Mouse (Mus musculus) intestine, embryonic 16.5 days (tissue): Measurements from ENCODE around the gene Atg7. TPM values are rescaled to one million over a fixed set of nuclear protein-coding genes. Genes with fewer than 3 reads are reported as not detected.
A peak's percentile ranks its signal among the peaks of the same experiment; 100 is the strongest.

Source experiments
- ATAC-seq: fragments of 200-750 bp; cut with Nextera tagmentation; 2 replicates; pipeline ENCODE4 v1.8.0; 2017; ENCODE audit warnings: moderate TSS enrichment, moderate library complexity
- H3K27ac ChIP-seq: fragments of 300-500 bp; sonication (generic); 2 replicates; pipeline ENCODE4 v1.5.1; 2014; ENCODE audit warnings: mild to moderate bottlenecking, low read length
- H3K27me3 ChIP-seq: fragments of 300-500 bp; sonication (generic); replicated peaks from 2 replicates; pipeline ENCODE4 v1.6.1; 2014; ENCODE audit warnings: low read length, control low read depth, mixed read lengths; ENCODE audit not compliant: control insufficient read depth, insufficient read depth
- H3K36me3 ChIP-seq: fragments of 300-500 bp; sonication (generic); 2 replicates; pipeline ENCODE4 v1.6.1; 2014; ENCODE audit warnings: low read length, control low read depth; ENCODE audit not compliant: control insufficient read depth, insufficient read depth
- H3K4me1 ChIP-seq: fragments of 300-500 bp; sonication (generic); 2 replicates; pipeline ENCODE4 v1.6.1; 2014; ENCODE audit warnings: low read length, control low read depth, mixed read lengths; ENCODE audit not compliant: control insufficient read depth, insufficient read depth
- H3K4me2 ChIP-seq: fragments of 300-500 bp; sonication (generic); 2 replicates; pipeline ENCODE4 v1.6.1; 2014; ENCODE audit warnings: low read depth, low read length, control low read depth
- H3K4me3 ChIP-seq: fragments of 300-500 bp; sonication (generic); 2 replicates; pipeline ENCODE4 v1.5.1; 2014; ENCODE audit warnings: mild to moderate bottlenecking, low read length
- H3K9ac ChIP-seq: fragments of 300-500 bp; sonication (generic); 2 replicates; pipeline ENCODE4 v1.6.1; 2014; ENCODE audit warnings: low read depth, low read length
- H3K9me3 ChIP-seq: fragments of 300-500 bp; sonication (generic); 2 replicates; pipeline ENCODE4 v1.6.1; 2016; ENCODE audit warnings: low read length, control low read depth; ENCODE audit not compliant: control insufficient read depth
- WGBS: fragments of 180-500 bp; shearing (Covaris S2); extraction: QIAGEN DNeasy Blood & Tissue Kit; methylation state at CpG from one replicate; pipeline ENCODE4 v1.1.7; 2014; 5-methylcytosine and 5-hydroxymethylcytosine counted together
- polyA plus RNA-seq: library from polyadenylated mRNA; unstranded; fragments of >200 nt; fragmentation: Nextera tagmentation; extraction: Ambion mirVana; gene quantifications from 2 replicates; pipeline ENCODE4 v1.2.1, GENCODE M21; 2015

Atg7 gene
- polyA plus RNA-seq, 1 experiment from 2014 or later, result 25.5 TPM

DNA sequence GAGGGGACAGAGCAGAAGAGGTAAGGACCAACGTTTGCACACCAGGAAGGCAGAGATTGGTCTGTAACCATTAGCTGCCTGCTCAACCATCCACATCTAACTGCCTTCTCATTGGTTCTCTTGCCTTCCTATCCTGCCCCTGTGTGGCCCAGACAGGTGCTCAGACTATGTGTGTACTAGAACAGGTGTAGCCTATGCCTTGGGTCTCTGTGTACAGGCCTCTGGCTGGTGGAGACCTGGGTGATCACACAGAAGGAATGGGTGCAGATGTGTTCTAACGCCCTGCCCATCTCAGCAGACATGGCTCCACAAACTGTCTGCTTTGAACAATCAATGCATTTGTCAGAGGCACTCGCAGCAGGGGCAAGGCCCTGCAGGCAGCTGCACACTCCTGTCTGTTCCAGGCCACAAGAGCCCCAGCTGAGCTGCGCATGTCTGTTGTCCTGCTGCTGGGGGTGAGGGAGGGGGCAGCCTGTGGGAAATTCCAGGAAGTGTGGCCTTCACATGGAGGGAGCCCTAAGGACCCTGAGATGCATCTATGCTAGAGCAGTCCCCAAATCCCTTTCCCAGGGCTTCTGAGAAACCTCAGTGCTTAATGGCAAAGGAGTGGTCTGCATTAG, 203.4 kb downstream of the Atg7 start:
- no peak overlapping the region for H3K27ac ChIP-seq
- no peaks in the 10 kb centered on the region for H3K9me3 ChIP-seq
- H3K4me2 ChIP-seq, result no peak overlapping the region
- ATAC-seq, result 0 out of 2 replicates have a peak, but pooled peaks have one; percentile 31
- H3K4me1 ChIP-seq, result peaks cover 9% of the 10 kb centered on the region; the same call in 1 of the 2 replicates
- H3K4me3 ChIP-seq, result no peak overlapping the region
- no peak overlapping the region for H3K9ac ChIP-seq
- 38% methylated on average over 4 of the region's 4 CpGs for WGBS
- no peaks in the 10 kb centered on the region for H3K27me3 ChIP-seq
- no peaks in the 10 kb centered on the region for H3K36me3 ChIP-seq

DNA sequence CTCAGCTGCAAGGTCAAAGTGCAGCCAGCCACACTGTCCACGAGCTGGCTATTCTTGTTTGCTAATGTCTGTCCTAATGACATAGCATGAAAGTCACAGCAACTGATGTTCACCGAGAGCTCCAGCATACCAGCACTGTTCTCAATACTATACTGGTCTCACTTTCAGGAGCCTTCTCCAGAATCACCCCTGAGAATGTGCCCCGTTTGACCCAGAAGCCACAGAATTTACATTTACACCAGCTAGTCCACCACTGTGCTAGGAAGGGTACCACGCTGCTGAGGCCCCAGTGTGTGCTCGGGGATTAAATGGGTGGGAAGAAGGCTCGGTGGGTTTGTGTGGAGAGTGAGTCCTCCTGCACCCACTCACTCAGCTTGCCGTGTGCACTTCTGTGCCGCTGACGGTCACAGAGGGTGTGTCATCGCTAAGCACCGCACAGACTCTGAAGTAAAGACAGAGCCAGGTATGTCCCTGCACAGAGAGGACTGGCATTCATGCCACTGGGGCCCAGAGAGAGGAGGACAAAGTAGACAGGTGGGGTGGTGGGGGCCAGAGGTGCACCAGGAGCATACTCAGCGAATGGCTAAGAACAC, 204.8 kb downstream of the Atg7 start:
- no peak; the same call in 1 of the 2 replicates for ATAC-seq
- no peak overlapping the region for H3K4me3 ChIP-seq
- no peak overlapping the region for H3K27ac ChIP-seq
- WGBS, result 70% methylated on average over 12 of the region's 12 CpGs
- H3K27me3 ChIP-seq, result no peaks in the 10 kb centered on the region
- H3K4me1 ChIP-seq, result peaks cover 4% of the 10 kb centered on the region; the same call in 1 of the 2 replicates
- no peak overlapping the region for H3K4me2 ChIP-seq
- H3K36me3 ChIP-seq, result no peaks in the 10 kb centered on the region
- H3K9ac ChIP-seq, result no peak overlapping the region
- no peaks in the 10 kb centered on the region for H3K9me3 ChIP-seq

GRCm38 (mm10) chr6:114848761-114849160, 205.9 kb downstream of the Atg7 start:
- no peak overlapping the region for H3K9ac ChIP-seq
- peaks cover 4% of the 10 kb centered on the region; the same call in 1 of the 2 replicates for H3K4me1 ChIP-seq
- H3K36me3 ChIP-seq, result no peaks in the 10 kb centered on the region
- no peaks in the 10 kb centered on the region for H3K27me3 ChIP-seq
- H3K9me3 ChIP-seq, result no peaks in the 10 kb centered on the region
- H3K4me2 ChIP-seq, result no peak overlapping the region
- no peak overlapping the region for H3K4me3 ChIP-seq
- no peak overlapping the region for H3K27ac ChIP-seq
- WGBS, result 59% methylated on average over 7 of the region's 7 CpGs
- no peak for ATAC-seq

DNA sequence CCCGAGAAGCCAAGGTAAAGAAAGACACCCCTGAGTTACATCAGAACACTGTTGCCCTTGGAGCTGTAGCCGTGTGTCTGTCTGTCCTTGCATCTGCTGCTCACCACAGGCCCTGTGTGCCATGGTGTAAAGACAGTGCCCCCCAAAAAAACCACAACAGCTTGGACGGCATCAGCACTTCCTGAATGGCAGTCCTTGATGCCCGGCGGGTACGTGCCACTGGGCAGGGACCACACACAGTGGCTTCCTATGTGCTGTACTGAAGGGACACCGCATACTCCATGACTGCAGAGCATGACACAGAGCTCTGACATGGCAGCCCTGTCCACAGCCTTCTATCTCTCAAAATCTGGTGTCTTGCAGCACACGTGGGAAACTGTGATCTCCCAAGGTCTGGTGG, 206.9 kb downstream of the Atg7 start:
- WGBS, result 82% methylated on average over 8 of the region's 8 CpGs
- no peaks in the 10 kb centered on the region for H3K27me3 ChIP-seq
- H3K4me2 ChIP-seq, result no peak overlapping the region
- no peaks in the 10 kb centered on the region for H3K36me3 ChIP-seq
- no peak overlapping the region for H3K9ac ChIP-seq
- H3K4me1 ChIP-seq, result peaks cover 9% of the 10 kb centered on the region
- no peaks in the 10 kb centered on the region for H3K9me3 ChIP-seq
- ATAC-seq, result no peak
- H3K4me3 ChIP-seq, result no peak overlapping the region
- H3K27ac ChIP-seq, result no peak overlapping the region

- 49% methylated on average over 7 of the region's 7 CpGs for WGBS
- no peaks in the 10 kb centered on the region for H3K27me3 ChIP-seq
- no peak overlapping the region for H3K4me2 ChIP-seq
- H3K9me3 ChIP-seq, result no peaks in the 10 kb centered on the region
- ATAC-seq, result no peak
- H3K27ac ChIP-seq, result no peak overlapping the region
- no peak overlapping the region for H3K9ac ChIP-seq
- H3K36me3 ChIP-seq, result no peaks in the 10 kb centered on the region
- no peak overlapping the region for H3K4me3 ChIP-seq
- peaks cover 25% of the 10 kb centered on the region for H3K4me1 ChIP-seq
These were observed 208.8 kb downstream of the Atg7 start for GRCm38 (mm10) chr6:114851688-114852087.

DNA sequence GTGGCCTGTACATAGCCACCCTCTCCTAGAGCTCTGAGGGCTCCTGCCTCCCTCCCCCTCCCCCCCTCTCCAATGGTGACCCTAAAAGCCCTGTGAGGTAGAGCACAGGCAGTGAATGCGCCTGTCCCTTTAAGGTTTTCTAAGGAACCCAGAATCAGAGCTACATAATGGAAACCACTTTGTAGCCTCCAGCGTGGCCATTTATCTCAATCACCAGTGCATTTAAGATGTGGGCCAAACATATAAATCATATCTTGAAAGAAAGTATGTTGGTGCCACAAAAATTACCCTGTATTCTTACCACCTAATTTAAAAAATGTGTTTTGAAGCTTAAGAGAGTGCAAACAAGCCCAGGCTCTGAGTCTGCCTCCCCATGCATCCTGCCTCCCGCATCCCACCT, 209.8 kb downstream of the Atg7 start:
- Histone ChIP-seq H3K27me3 (no peaks in the 10 kb centered on the region), H3K4me1 (peaks cover 25% of the 10 kb centered on the region), H3K4me2 (no peak overlapping the region), H3K4me3 (no peak overlapping the region), H3K9ac (no peak overlapping the region), H3K27ac (no peak overlapping the region), H3K9me3 (no peaks in the 10 kb centered on the region), H3K36me3 (no peaks in the 10 kb centered on the region)
- WGBS, result 58% methylated on average over 3 of the region's 3 CpGs
- ATAC-seq, result no peak

GRCm38 (mm10) chr6:114854368-114854767, 211.5 kb downstream of the Atg7 start:
- no peak overlapping the region for H3K9ac ChIP-seq
- H3K27ac ChIP-seq, result no peak overlapping the region
- H3K4me1 ChIP-seq, result peaks cover 21% of the 10 kb centered on the region
- H3K27me3 ChIP-seq, result no peaks in the 10 kb centered on the region
- no peak for ATAC-seq
- H3K4me2 ChIP-seq, result no peak overlapping the region
- H3K36me3 ChIP-seq, result peaks cover 3% of the 10 kb centered on the region; the same call in 1 of the 2 replicates
- no peaks in the 10 kb centered on the region for H3K9me3 ChIP-seq
- WGBS, result 64% methylated on average over 2 of the region's 2 CpGs
- no peak overlapping the region for H3K4me3 ChIP-seq

DNA sequence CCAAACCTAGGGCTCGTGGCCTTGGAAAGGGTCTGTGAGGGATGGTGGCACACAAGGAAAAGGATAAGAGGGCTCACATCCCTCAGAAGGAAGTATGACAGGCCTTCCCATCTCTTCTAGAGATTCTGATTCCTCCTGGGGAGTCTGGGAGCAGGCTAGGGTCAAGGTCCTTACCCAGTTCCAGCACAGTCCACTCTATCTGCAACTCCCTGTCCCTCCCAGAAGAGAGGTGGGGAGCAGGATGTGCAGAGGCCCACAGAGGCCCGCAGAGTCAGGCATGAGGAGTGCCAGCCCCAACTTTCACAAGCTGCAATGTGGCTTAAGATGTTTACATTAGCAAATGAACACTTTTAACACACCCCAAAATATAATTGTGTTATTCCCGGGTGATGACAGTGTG, 212.7 kb downstream of the Atg7 start:
- WGBS, result 30% methylated on average over 3 of the region's 3 CpGs
- Histone ChIP-seq H3K9me3 (no peaks in the 10 kb centered on the region), H3K9ac (0 out of 2 replicates have a peak overlapping the region, but pooled peaks have one; percentile 29), H3K4me2 (no peak overlapping the region), H3K36me3 (peaks cover 9% of the 10 kb centered on the region), H3K27ac (no peak overlapping the region), H3K4me3 (no peak overlapping the region), H3K4me1 (peaks cover 21% of the 10 kb centered on the region), H3K27me3 (no peaks in the 10 kb centered on the region)
- peak; percentile 73 for ATAC-seq

DNA sequence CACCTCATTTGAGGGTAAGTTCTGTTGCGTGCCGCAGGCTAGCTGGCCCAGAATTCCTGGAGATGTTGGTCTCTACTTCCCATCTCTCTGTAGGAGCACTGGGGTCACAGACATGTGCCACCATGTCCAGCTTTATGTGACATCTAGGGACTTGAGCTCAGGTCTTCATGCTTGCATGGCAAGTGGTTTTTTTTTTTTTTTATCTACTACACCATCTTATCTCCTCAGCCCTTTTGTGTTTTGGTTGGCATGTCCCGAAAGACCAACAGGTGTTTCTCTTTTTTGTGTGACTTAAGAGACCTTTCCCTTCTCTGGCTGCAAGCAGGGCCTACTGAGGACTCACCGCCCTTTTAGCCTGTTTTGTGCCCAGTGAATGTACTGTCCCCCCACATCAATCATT, 213.6 kb downstream of the Atg7 start:
- no peak overlapping the region for H3K4me2 ChIP-seq
- no peak for ATAC-seq
- H3K9me3 ChIP-seq, result no peaks in the 10 kb centered on the region
- no peaks in the 10 kb centered on the region for H3K27me3 ChIP-seq
- peaks cover 14% of the 10 kb centered on the region for H3K36me3 ChIP-seq
- no peak overlapping the region for H3K27ac ChIP-seq
- peaks cover 24% of the 10 kb centered on the region for H3K4me1 ChIP-seq
- H3K9ac ChIP-seq, result no peak overlapping the region
- no peak overlapping the region for H3K4me3 ChIP-seq
- 82% methylated on average over 4 of the region's 4 CpGs for WGBS
